Mouse (Mus musculus) naive thymus-derived CD4-positive, alpha-beta T cell, adult 5 months (primary cell): ENCODE results near the gene Ppm1a. TPM values are rescaled to one million over a fixed set of nuclear protein-coding genes. Genes with fewer than 3 reads are reported as not detected.

ENCODE experiments used
- polyA plus RNA-seq: library from polyadenylated mRNA; unstranded; fragments of 100-300 nt; shearing (Covaris generic); gene quantifications from one replicate; pipeline ENCODE4 v1.2.1, GENCODE M21; 2017

Gene Ppm1a
- 121 TPM for polyA plus RNA-seq

GRCm38 (mm10) chr12:72757086-72757485, at the start of gene Ppm1a:
Ppm1a (plus strand) TSS chr12:72757455.

Other genes with a start within 250 kb of the Ppm1a start
- gene Pcnx4, start 221.1 kb upstream of the Ppm1a start, polyA plus RNA-seq: 4.9 TPM
- not detected for gene Gm4756, start 107.8 kb upstream of the Ppm1a start, polyA plus RNA-seq
- 34.9 TPM for gene Dhrs7, start 92.5 kb upstream of the Ppm1a start, polyA plus RNA-seq
- gene Six6, start 182.4 kb downstream of the Ppm1a start, polyA plus RNA-seq: not detected
- 0.17 TPM for gene 4930447C04Rik, start 183.3 kb downstream of the Ppm1a start, polyA plus RNA-seq